Comparison of ENCODE assay signal across 8 mouse cellular contexts in the genomic region with DNA sequence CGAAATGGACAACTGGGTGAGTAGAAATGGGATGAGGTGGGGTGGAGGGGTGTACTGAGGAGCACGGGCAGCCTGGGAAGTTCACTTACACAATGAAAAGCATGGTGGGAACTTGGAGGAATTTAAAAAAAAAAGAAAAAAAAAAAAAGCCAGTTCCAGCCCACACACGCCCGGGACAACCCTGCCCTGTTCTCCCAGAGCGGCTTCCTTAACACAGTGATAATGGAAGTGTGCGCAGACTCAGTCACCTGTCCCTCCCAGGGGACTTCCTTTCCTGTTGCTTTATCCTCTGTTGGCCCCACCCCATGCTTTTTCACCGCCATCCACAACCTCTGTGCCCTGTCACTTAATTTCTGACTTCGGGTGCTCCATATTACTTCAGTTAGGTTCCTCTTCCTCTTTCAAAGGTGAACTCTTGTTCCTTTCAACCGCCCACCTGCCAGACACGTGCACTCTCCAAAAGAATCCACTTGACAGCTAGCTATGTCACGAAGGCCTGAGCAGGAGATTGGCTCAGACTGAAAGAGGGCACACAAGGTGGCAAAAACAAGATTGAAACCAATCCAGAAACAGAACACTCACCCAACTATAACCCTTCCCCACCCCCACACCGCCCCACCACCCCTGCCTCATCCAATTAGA. TPM values are rescaled to one million over a fixed set of nuclear protein-coding genes. Genes with fewer than 3 reads are reported as not detected.
DNase-seq lines count a peak whose midpoint lies in the region; ATAC-seq and TF ChIP-seq lines count a peak whose summit lies in the region.

No protein-coding gene starts in this region.

- H3K79me2 ChIP-seq in heart, adult 2 months (replicated peaks; ENCODE audit: control insufficient read depth, insufficient read depth, low read length), result no peaks in the 10 kb centered on the region
- H3K79me2 ChIP-seq in CH12.LX (replicated peaks; ENCODE audit: control insufficient read depth, extremely low read depth, insufficient read depth, poor library complexity, severe bottlenecking), result no peaks in the 10 kb centered on the region

- H3K27ac ChIP-seq in heart, embryonic 10.5 days, result no peak overlapping the region
- no peak overlapping the region for H3K27ac ChIP-seq in heart, adult 2 months
- H3K27ac ChIP-seq in CH12.LX (ENCODE audit: insufficient read depth, low read depth), result no peak overlapping the region
- no peak overlapping the region for H3K27ac ChIP-seq in hindbrain, embryonic 14.5 days
- H3K27ac ChIP-seq in midbrain, postnatal 0 days (ENCODE audit: low read depth, low read length), result no peak overlapping the region
- no peak overlapping the region for H3K27ac ChIP-seq in cerebellum, adult 2 months (ENCODE audit: insufficient read depth, low read length)

- H3K4me3 ChIP-seq in heart, embryonic 10.5 days, result peak overlapping the region; percentile 66
- no peak overlapping the region for H3K4me3 ChIP-seq in heart, adult 2 months
- no peak overlapping the region for H3K4me3 ChIP-seq in CH12.LX (replicated peaks in 1 of 3; ENCODE audit: low read depth in 2 of 3, low read length in 2 of 3, poor library complexity in 1 of 3)
- H3K4me3 ChIP-seq in hindbrain, embryonic 14.5 days (replicated peaks; ENCODE audit: low read length), result peak overlapping the region; percentile 34; the same call in 1 of the 2 replicates
- no peak overlapping the region for H3K4me3 ChIP-seq in midbrain, postnatal 0 days (ENCODE audit: low read depth, low read length)
- no peak overlapping the region for H3K4me3 ChIP-seq in cerebellum, adult 2 months (replicated peaks; ENCODE audit: insufficient read depth, low read depth, low read length)

- no peak overlapping the region for H3K4me2 ChIP-seq in CH12.LX (ENCODE audit: insufficient read depth, low read depth, poor library complexity, severe bottlenecking)
- peak overlapping the region; percentile 75 for H3K4me2 ChIP-seq in hindbrain, embryonic 14.5 days (replicated peaks)
- H3K4me2 ChIP-seq in midbrain, postnatal 0 days (ENCODE audit: low read depth, low read length, poor library complexity, severe bottlenecking), result peak overlapping the region; percentile 86

- TF ChIP-seq CTCF in heart, adult 2 months (IDR thresholded peaks at IDR 0.05), result no peak
- TF ChIP-seq CTCF in CH12.LX (conservative IDR thresholded peaks at IDR 0.05 in 1 of 2, IDR thresholded peaks at IDR 0.05 in 1 of 2; ENCODE audit: low read depth in 2 of 2, low read length in 2 of 2), result no peak
- no peak for TF ChIP-seq CTCF in midbrain, postnatal 0 days (IDR thresholded peaks at IDR 0.05)
- no peak for TF ChIP-seq CTCF in cerebellum, adult 2 months (IDR thresholded peaks at IDR 0.05; ENCODE audit: borderline replicate concordance, insufficient read depth, low read depth, low read length)

- intact Hi-C loops in heart, adult 2 months (cut with DNase I), result no loop called here

- TF ChIP-seq EP300 in heart, adult 2 months (IDR thresholded peaks at IDR 0.05; ENCODE audit: insufficient read depth, low read depth, low read length), result no peak
- TF ChIP-seq EP300 in CH12.LX (IDR thresholded peaks at IDR 0.05; ENCODE audit: low read length), result no peak

- H3K4me1 ChIP-seq in heart, embryonic 10.5 days, result peaks cover 33% of the 10 kb centered on the region
- H3K4me1 ChIP-seq in heart, adult 2 months (ENCODE audit: control insufficient read depth, insufficient read depth, low read length), result peaks cover 2% of the 10 kb centered on the region; the same call in 1 of the 2 replicates
- peaks cover 2 to 12% of the 10 kb centered on the region in 2 experiments; a peak in 3 of 4 replicates for H3K4me1 ChIP-seq in CH12.LX (ENCODE audit: control insufficient read depth in 1 of 2, insufficient read depth in 2 of 2)
- H3K4me1 ChIP-seq in hindbrain, embryonic 14.5 days (replicated peaks; ENCODE audit: control insufficient read depth, insufficient read depth, low read length), result peaks cover 17% of the 10 kb centered on the region
- H3K4me1 ChIP-seq in midbrain, postnatal 0 days (ENCODE audit: insufficient read depth, low read length), result no peaks in the 10 kb centered on the region
- H3K4me1 ChIP-seq in cerebellum, adult 2 months (ENCODE audit: control insufficient read depth, insufficient read depth, low read length), result peaks cover 3% of the 10 kb centered on the region; the same call in 1 of the 2 replicates

- H3K9ac ChIP-seq in heart, adult 2 months (ENCODE audit: low read depth, low read length), result no peak overlapping the region
- H3K9ac ChIP-seq in CH12.LX (ENCODE audit: insufficient read depth, low read depth), result no peak overlapping the region
- no peak overlapping the region for H3K9ac ChIP-seq in hindbrain, embryonic 14.5 days
- H3K9ac ChIP-seq in midbrain, postnatal 0 days (replicated peaks; ENCODE audit: low read length, poor library complexity, severe bottlenecking), result no peak overlapping the region

- no peak for ATAC-seq in hindbrain, embryonic 14.5 days (ENCODE audit: low FRiP score)
- ATAC-seq in midbrain, postnatal 0 days (ENCODE audit: low FRiP score), result no peak
- ATAC-seq in erythroid progenitor cell, adult 5-6 weeks (replicated peaks; ENCODE audit: low FRiP score, poor library complexity, severe bottlenecking), result no peak

- dilution Hi-C loops in CH12.LX (cut with MboI; ENCODE audit: extremely low pct_ligation_motif_present, extremely low pct_unique_long_range_greater_than_20kb, low sequenced_read_pairs), result no loop called here

- no peak for TF ChIP-seq RAD21 in CH12.LX (IDR thresholded peaks at IDR 0.05; ENCODE audit: low read depth, low read length)

- no peak for TF ChIP-seq POLR2A in heart, adult 2 months (IDR thresholded peaks at IDR 0.05; ENCODE audit: insufficient read depth, low read depth, low read length)
- no peak for TF ChIP-seq POLR2A in CH12.LX (IDR thresholded peaks at IDR 0.05; ENCODE audit: low read depth, low read length)
- TF ChIP-seq POLR2A in cerebellum, adult 2 months (IDR thresholded peaks at IDR 0.05; ENCODE audit: borderline replicate concordance, insufficient read depth, low read length), result no peak

- H3K36me3 ChIP-seq in heart, embryonic 10.5 days, result no peaks in the 10 kb centered on the region
- H3K36me3 ChIP-seq in heart, adult 2 months (ENCODE audit: control insufficient read depth, insufficient read depth, low read length), result no peaks in the 10 kb centered on the region
- no peaks in the 10 kb centered on the region for H3K36me3 ChIP-seq in CH12.LX (replicated peaks in 1 of 2; ENCODE audit: control insufficient read depth in 1 of 2, insufficient read depth in 1 of 2, low read length in 1 of 2)
- H3K36me3 ChIP-seq in hindbrain, embryonic 14.5 days (replicated peaks; ENCODE audit: control insufficient read depth, insufficient read depth), result no peaks in the 10 kb centered on the region
- no peaks in the 10 kb centered on the region for H3K36me3 ChIP-seq in midbrain, postnatal 0 days (ENCODE audit: insufficient read depth, low read length)

- no peak for DNase-seq in heart, embryonic 10.5 days (ENCODE audit: low spot score)
- no peak for DNase-seq in heart, adult 2 months
- DNase-seq in CH12.LX (ENCODE audit: extremely low read depth), result no peak
- DNase-seq in hindbrain, embryonic 14.5 days (ENCODE audit: low spot score), result no peak
- DNase-seq in midbrain, postnatal 0 days (ENCODE audit: low spot score), result no peak
- no peak for DNase-seq in urinary bladder, adult 2 months (ENCODE audit: low spot score)
- DNase-seq in cerebellum, adult 2 months, result no peak

- H3K9me3 ChIP-seq in heart, embryonic 10.5 days, result no peaks in the 10 kb centered on the region
- peaks cover 6% of the 10 kb centered on the region for H3K9me3 ChIP-seq in CH12.LX (replicated peaks; ENCODE audit: low read length)
- no peaks in the 10 kb centered on the region for H3K9me3 ChIP-seq in hindbrain, embryonic 14.5 days (ENCODE audit: control insufficient read depth, low read length)
- no peaks in the 10 kb centered on the region for H3K9me3 ChIP-seq in midbrain, postnatal 0 days (ENCODE audit: low read length)

- 5% methylated on average over 12 of the region's 12 CpGs for WGBS in heart, embryonic 10.5 days
- WGBS in heart, adult 2 months, result 7% methylated on average over 12 of the region's 12 CpGs
- 3% methylated on average over 12 of the region's 12 CpGs for WGBS in hindbrain, embryonic 14.5 days
- 11% methylated on average over 12 of the region's 12 CpGs for WGBS in midbrain, postnatal 0 days
- WGBS in cerebellum, adult 2 months, result 6% methylated on average over 12 of the region's 12 CpGs

- H3K27me3 ChIP-seq in heart, embryonic 10.5 days (ENCODE audit: insufficient read depth, poor library complexity, severe bottlenecking), result peaks cover 87% of the 10 kb centered on the region
- peaks cover 9% of the 10 kb centered on the region for H3K27me3 ChIP-seq in heart, adult 2 months (ENCODE audit: control insufficient read depth, insufficient read depth, low read length)
- no peaks in the 10 kb centered on the region for H3K27me3 ChIP-seq in CH12.LX (replicated peaks)
- peaks cover 94% of the 10 kb centered on the region for H3K27me3 ChIP-seq in hindbrain, embryonic 14.5 days (ENCODE audit: control insufficient read depth, insufficient read depth, low read length)
- H3K27me3 ChIP-seq in midbrain, postnatal 0 days (ENCODE audit: insufficient read depth, low read length), result peaks cover 87% of the 10 kb centered on the region
- no peaks in the 10 kb centered on the region; the same call in 1 of the 2 replicates for H3K27me3 ChIP-seq in cerebellum, adult 2 months (ENCODE audit: control insufficient read depth, insufficient read depth, low read length)

- in situ Hi-C loops in CH12.LX (cut with MboI; ENCODE audit: low pct_ligation_motif_present, low pct_unique_long_range_greater_than_20kb, low sequenced_read_pairs), result no loop called here

RNA-seq across cellular contexts. Expression of a gene that starts 17.4 kb away (rescaled TPM):
- not detected in 2 replicates for polyA plus RNA-seq in heart, embryonic 10.5 days (2016; fragmentation: Nextera tagmentation; extraction: Ambion mirVana)
- total RNA-seq in heart, adult 2 months (2021), result not detected
- not detected in 2 replicates for polyA plus RNA-seq in heart, adult 2 months (2012; rRNA removed)
- not detected in 2 replicates for total RNA-seq in CH12.LX (2012; rRNA removed)
- not detected in 2 replicates for total RNA-seq in CH12.LX (2014; rRNA removed)
- 0.07 TPM in 1 of 2 replicates, not detected in the other for polyA plus RNA-seq in CH12.LX (2012; ENCODE audit: insufficient read length, low read depth)
- polyA plus RNA-seq in hindbrain, embryonic 14.5 days (2014; fragmentation: Nextera tagmentation; extraction: Ambion mirVana), result 0.12 TPM in 1 of 2 replicates, not detected in the other
- total RNA-seq in midbrain, postnatal 0 days (2014; rRNA removed), result 0.05 TPM in 1 of 2 replicates, not detected in the other
- polyA plus RNA-seq in midbrain, postnatal 0 days (2015; fragmentation: Nextera tagmentation; extraction: Ambion mirVana), result 0.44 and 1.0 TPM in 2 replicates
- 0.01 TPM in 1 of 2 replicates, not detected in the other for polyA plus RNA-seq in urinary bladder, adult 2 months (2012; rRNA removed)
- total RNA-seq in erythroid progenitor cell, adult 5-6 weeks (2015; ENCODE audit: low replicate concordance), result not detected in 2 replicates
- total RNA-seq in erythroid progenitor cell, adult 5-6 weeks (2017; ENCODE audit: low replicate concordance), result not detected in 2 replicates
- 0.38 and 0.47 TPM in 2 replicates for polyA plus RNA-seq in cerebellum, adult 2 months (2012; rRNA removed)

RNA-seq across cellular contexts. Expression of a gene that starts 35.0 kb away (rescaled TPM):
- 1.0 and 1.9 TPM in 2 replicates for polyA plus RNA-seq in heart, embryonic 10.5 days (2016; fragmentation: Nextera tagmentation; extraction: Ambion mirVana)
- 10 to 100 TPM in 1 of 2 experiments, 1 to 10 TPM in 1; 8.4 to 10.5 TPM for total RNA-seq in heart, adult 2 months (2021)
- polyA plus RNA-seq in heart, adult 2 months (2012; rRNA removed), result 16.9 and 18.5 TPM in 2 replicates
- total RNA-seq in CH12.LX (2012; rRNA removed), result 0.17 TPM in 2 replicates
- total RNA-seq in CH12.LX (2014; rRNA removed), result 0.19 and 0.34 TPM in 2 replicates
- 0.64 and 1.1 TPM in 2 replicates for polyA plus RNA-seq in CH12.LX (2012; ENCODE audit: insufficient read length, low read depth)
- polyA plus RNA-seq in hindbrain, embryonic 14.5 days (2014; fragmentation: Nextera tagmentation; extraction: Ambion mirVana), result 0.21 and 0.25 TPM in 2 replicates
- total RNA-seq in midbrain, postnatal 0 days (2014; rRNA removed), result 0.11 and 0.38 TPM in 2 replicates
- 0.13 and 0.26 TPM in 2 replicates for polyA plus RNA-seq in midbrain, postnatal 0 days (2015; fragmentation: Nextera tagmentation; extraction: Ambion mirVana)
- polyA plus RNA-seq in urinary bladder, adult 2 months (2012; rRNA removed), result 4.7 and 4.8 TPM in 2 replicates
- total RNA-seq in erythroid progenitor cell, adult 5-6 weeks (2015; ENCODE audit: low replicate concordance), result 0.36 and 1.3 TPM in 2 replicates
- 0.26 TPM in 1 of 2 replicates, not detected in the other for total RNA-seq in erythroid progenitor cell, adult 5-6 weeks (2017; ENCODE audit: low replicate concordance)
- polyA plus RNA-seq in cerebellum, adult 2 months (2012; rRNA removed), result 0.57 and 0.62 TPM in 2 replicates

RNA-seq across cellular contexts. Expression of a gene that starts 42.0 kb away (rescaled TPM):
- not detected in 2 replicates for polyA plus RNA-seq in heart, embryonic 10.5 days (2016; fragmentation: Nextera tagmentation; extraction: Ambion mirVana)
- total RNA-seq in heart, adult 2 months (2021), result not detected
- polyA plus RNA-seq in heart, adult 2 months (2012; rRNA removed), result not detected in 2 replicates
- 1.7 TPM in 1 of 2 replicates, not detected in the other for total RNA-seq in CH12.LX (2012; rRNA removed)
- not detected in 2 replicates for total RNA-seq in CH12.LX (2014; rRNA removed)
- polyA plus RNA-seq in CH12.LX (2012; ENCODE audit: insufficient read length, low read depth), result not detected in 2 replicates
- polyA plus RNA-seq in hindbrain, embryonic 14.5 days (2014; fragmentation: Nextera tagmentation; extraction: Ambion mirVana), result not detected in 2 replicates
- total RNA-seq in midbrain, postnatal 0 days (2014; rRNA removed), result not detected in 2 replicates
- not detected in 2 replicates for polyA plus RNA-seq in midbrain, postnatal 0 days (2015; fragmentation: Nextera tagmentation; extraction: Ambion mirVana)
- polyA plus RNA-seq in urinary bladder, adult 2 months (2012; rRNA removed), result not detected in 2 replicates
- not detected in 2 replicates for total RNA-seq in erythroid progenitor cell, adult 5-6 weeks (2015; ENCODE audit: low replicate concordance)
- not detected in 2 replicates for total RNA-seq in erythroid progenitor cell, adult 5-6 weeks (2017; ENCODE audit: low replicate concordance)
- polyA plus RNA-seq in cerebellum, adult 2 months (2012; rRNA removed), result not detected in 2 replicates

RNA-seq across cellular contexts. Expression of a gene that starts 44.6 kb away (rescaled TPM):
- 861 and 988 TPM in 2 replicates for polyA plus RNA-seq in heart, embryonic 10.5 days (2016; fragmentation: Nextera tagmentation; extraction: Ambion mirVana)
- total RNA-seq in heart, adult 2 months (2021), result 1,000 to 10,000 TPM; 1,693 to 1,987 TPM
- 2,415 and 3,048 TPM in 2 replicates for polyA plus RNA-seq in heart, adult 2 months (2012; rRNA removed)
- total RNA-seq in CH12.LX (2012; rRNA removed), result 341 and 383 TPM in 2 replicates
- total RNA-seq in CH12.LX (2014; rRNA removed), result 278 and 354 TPM in 2 replicates
- 311 and 321 TPM in 2 replicates for polyA plus RNA-seq in CH12.LX (2012; ENCODE audit: insufficient read length, low read depth)
- 724 and 765 TPM in 2 replicates for polyA plus RNA-seq in hindbrain, embryonic 14.5 days (2014; fragmentation: Nextera tagmentation; extraction: Ambion mirVana)
- total RNA-seq in midbrain, postnatal 0 days (2014; rRNA removed), result 387 and 560 TPM in 2 replicates
- 841 and 914 TPM in 2 replicates for polyA plus RNA-seq in midbrain, postnatal 0 days (2015; fragmentation: Nextera tagmentation; extraction: Ambion mirVana)
- 343 and 393 TPM in 2 replicates for polyA plus RNA-seq in urinary bladder, adult 2 months (2012; rRNA removed)
- 115 and 143 TPM in 2 replicates for total RNA-seq in erythroid progenitor cell, adult 5-6 weeks (2015; ENCODE audit: low replicate concordance)
- 56.9 and 85.0 TPM in 2 replicates for total RNA-seq in erythroid progenitor cell, adult 5-6 weeks (2017; ENCODE audit: low replicate concordance)
- 798 and 861 TPM in 2 replicates for polyA plus RNA-seq in cerebellum, adult 2 months (2012; rRNA removed)

RNA-seq across cellular contexts. Expression of a gene that starts 52.0 kb away (rescaled TPM):
- 35.4 and 43.6 TPM in 2 replicates for polyA plus RNA-seq in heart, embryonic 10.5 days (2016; fragmentation: Nextera tagmentation; extraction: Ambion mirVana)
- 10 to 100 TPM; 51.1 to 55.5 TPM for total RNA-seq in heart, adult 2 months (2021)
- 23.6 and 49.8 TPM in 2 replicates for polyA plus RNA-seq in heart, adult 2 months (2012; rRNA removed)
- total RNA-seq in CH12.LX (2012; rRNA removed) (12.9 and 13.5 TPM in 2 replicates), CH12.LX (2014; rRNA removed) (7.2 and 8.3 TPM in 2 replicates)
- 26.8 and 29.2 TPM in 2 replicates for polyA plus RNA-seq in CH12.LX (2012; ENCODE audit: insufficient read length, low read depth)
- polyA plus RNA-seq in hindbrain, embryonic 14.5 days (2014; fragmentation: Nextera tagmentation; extraction: Ambion mirVana), result 19.3 and 20.6 TPM in 2 replicates
- 9.3 and 12.2 TPM in 2 replicates for total RNA-seq in midbrain, postnatal 0 days (2014; rRNA removed)
- polyA plus RNA-seq in midbrain, postnatal 0 days (2015; fragmentation: Nextera tagmentation; extraction: Ambion mirVana), result 15.8 and 18.1 TPM in 2 replicates
- 17.2 and 18.2 TPM in 2 replicates for polyA plus RNA-seq in urinary bladder, adult 2 months (2012; rRNA removed)
- total RNA-seq in erythroid progenitor cell, adult 5-6 weeks (2015; ENCODE audit: low replicate concordance), result 1.8 and 2.5 TPM in 2 replicates
- 3.6 and 5.8 TPM in 2 replicates for total RNA-seq in erythroid progenitor cell, adult 5-6 weeks (2017; ENCODE audit: low replicate concordance)
- polyA plus RNA-seq in cerebellum, adult 2 months (2012; rRNA removed), result 26.2 and 26.7 TPM in 2 replicates

Comparison
In these comparisons a context has a peak if more than half of its experiments do, and no peak if none do; other contexts are left out.
1. H3K4me3 ChIP-seq: peak in heart, embryonic 10.5 days (single experiment) and hindbrain, embryonic 14.5 days (single experiment); none in heart, adult 2 months (single experiment), CH12.LX (0 of 3), midbrain, postnatal 0 days (single experiment) and cerebellum, adult 2 months (single experiment).